Mouse (Mus musculus): ENCODE measurements around the gene Kcnj5.

DNA sequence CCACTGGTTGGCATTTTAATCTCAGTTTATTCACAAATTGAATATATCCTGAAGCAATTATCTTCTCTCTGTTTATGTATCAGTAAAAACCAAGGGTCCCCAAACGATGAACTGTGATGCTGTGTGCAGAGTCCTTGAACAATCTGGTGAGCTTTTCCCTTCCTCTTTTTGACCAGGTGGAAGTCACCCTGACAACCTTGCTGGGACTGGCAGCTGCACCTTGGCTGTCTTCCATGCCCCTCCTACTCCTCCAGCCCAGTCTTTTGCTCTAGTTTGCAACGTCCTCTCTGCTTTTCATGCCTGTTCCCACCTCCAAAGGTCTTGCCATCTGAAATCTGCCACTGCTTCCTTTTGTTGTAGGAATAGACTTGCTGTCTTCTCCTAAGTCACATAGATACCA, 24.7 kb upstream of the Kcnj5 start:
- TF ChIP-seq GATA1 (IDR thresholded peaks at IDR 0.05; ENCODE audit: borderline replicate concordance, low read length) (no peak), FLI1 (IDR thresholded peaks at IDR 0.05; ENCODE audit: low read length) (no peak)

Measured in megakaryocyte, embryonic 14.5 days (primary cell).